Mouse (Mus musculus) kidney, postnatal 0 days (tissue): Measurements from ENCODE around the gene C3ar1. TPM values are rescaled to one million over a fixed set of nuclear protein-coding genes. Genes with fewer than 3 reads are reported as not detected.

Experiments
- ATAC-seq: fragments of 200-750 bp; cut with Nextera tagmentation; replicated peaks from 2 replicates; pipeline ENCODE4 v1.8.0; 2017; ENCODE audit warnings: low read depth, moderate number of reproducible peaks, moderate TSS enrichment, moderate library complexity; ENCODE audit not compliant: low FRiP score
- DNase-seq: peaks from one replicate; pipeline ENCODE4 v3.0.0-alpha.2; 2016; ENCODE audit warnings: low spot score
- H3K27ac ChIP-seq: fragments of 300-500 bp; sonication (generic); 2 replicates; pipeline ENCODE4 v1.5.1; 2014; ENCODE audit warnings: mild to moderate bottlenecking
- H3K27me3 ChIP-seq: fragments of 300-500 bp; sonication (generic); 2 replicates; pipeline ENCODE4 v1.6.1; 2014; ENCODE audit warnings: low read length, mixed read lengths; ENCODE audit not compliant: insufficient read depth
- H3K36me3 ChIP-seq: fragments of 300-500 bp; sonication (generic); 2 replicates; pipeline ENCODE4 v1.6.1; 2014; ENCODE audit warnings: low read length, mixed read lengths; ENCODE audit not compliant: insufficient read depth
- H3K4me1 ChIP-seq: fragments of 300-500 bp; sonication (generic); replicated peaks from 2 replicates; pipeline ENCODE4 v1.6.1; 2014; ENCODE audit warnings: antibody characterized with exemption, low read length, mixed read lengths; ENCODE audit not compliant: insufficient read depth
- H3K4me2 ChIP-seq: fragments of 300-500 bp; sonication (generic); 2 replicates; pipeline ENCODE4 v1.6.1; 2014; ENCODE audit warnings: mild to moderate bottlenecking, low read length, moderate library complexity, mixed read lengths
- H3K4me3 ChIP-seq: fragments of 300-500 bp; sonication (generic); replicated peaks from 2 replicates; pipeline ENCODE4 v1.5.1; 2014; ENCODE audit warnings: low read depth, low read length
- H3K9ac ChIP-seq: fragments of 300-500 bp; sonication (generic); 2 replicates; pipeline ENCODE4 v1.6.1; 2014; ENCODE audit warnings: low read depth, low read length
- H3K9me3 ChIP-seq: fragments of 300-500 bp; sonication (generic); replicated peaks from 2 replicates; pipeline ENCODE4 v1.6.1; 2016; ENCODE audit warnings: low read length, inconsistent platforms, mixed read lengths
- CTCF ChIP-seq: IDR thresholded peaks from 2 replicates; pipeline ENCODE4 v1.5.1; 2016; ENCODE audit warnings: antibody characterized with exemption, low read depth, mild to moderate bottlenecking, moderate library complexity
- WGBS: fragments of 180-500 bp; shearing (Covaris S2); extraction: QIAGEN DNeasy Blood & Tissue Kit; methylation state at CpG from one replicate; pipeline ENCODE4 v1.1.7; 2014; 5-methylcytosine and 5-hydroxymethylcytosine counted together
- polyA plus RNA-seq: library from polyadenylated mRNA; unstranded; fragments of >200 nt; fragmentation: Nextera tagmentation; extraction: Ambion mirVana; gene quantifications from 2 replicates; pipeline ENCODE4 v1.2.1, GENCODE M21; 2015

The C3ar1 gene
- polyA plus RNA-seq, 1 experiment from 2014 or later: 2.1 TPM

GRCm38 (mm10) chr6:122879141-122879735 lies 23.3 kb upstream of the C3ar1 start:
- no peak overlapping the region for H3K4me2 ChIP-seq
- no peak for TF ChIP-seq CTCF
- H3K4me1 ChIP-seq: peaks cover 2% of the 10 kb centered on the region; the same call in 1 of the 2 replicates
- no peaks in the 10 kb centered on the region for H3K9me3 ChIP-seq
- peaks cover 33% of the 10 kb centered on the region for H3K36me3 ChIP-seq
- no peak overlapping the region for H3K9ac ChIP-seq
- WGBS: 89% methylated on average over 7 of the region's 7 CpGs
- DNase-seq: no peak
- no peaks in the 10 kb centered on the region for H3K27me3 ChIP-seq
- H3K27ac ChIP-seq: no peak overlapping the region
- H3K4me3 ChIP-seq: no peak overlapping the region
- ATAC-seq: no peak

- H3K4me3 ChIP-seq: peak overlapping the region; percentile 95
- H3K27ac ChIP-seq: peak overlapping the region; percentile 86
- peaks cover 2% of the 10 kb centered on the region; the same call in 1 of the 2 replicates for H3K4me1 ChIP-seq
- no peak for TF ChIP-seq CTCF
- DNase-seq (peak; percentile 58), ATAC-seq (peak; percentile 70)
- peak overlapping the region; percentile 64 for H3K4me2 ChIP-seq
- 0 out of 2 replicates have a peak, but pooled peaks cover 3% of the 10 kb centered on the region for H3K36me3 ChIP-seq
- H3K9me3 ChIP-seq: no peaks in the 10 kb centered on the region
- peak overlapping the region; percentile 96 for H3K9ac ChIP-seq
- no peaks in the 10 kb centered on the region for H3K27me3 ChIP-seq
- under 1% methylated on average over 31 of the region's 31 CpGs for WGBS
Measured at GRCm38 (mm10) chr6:122874720-122875389, 18.9 kb upstream of the C3ar1 start.

GRCm38 (mm10) chr6:122873871-122874719 lies 18.1 kb upstream of the C3ar1 start, which contains the start of gene Necap1:
Gene Necap1, plus strand, starts transcription at chr6:122874474.
- peak within 1 kb of the TSS; percentile 95 for H3K4me3 ChIP-seq
- peak; percentile 81 for TF ChIP-seq CTCF
- peak within 1 kb of the TSS; percentile 96 for H3K9ac ChIP-seq
- DNase-seq (peak; percentile 98), ATAC-seq (peak; percentile 97)
- 8% methylated on average over 43 of the region's 43 CpGs for WGBS
- H3K36me3 ChIP-seq: 0 out of 2 replicates have a peak, but pooled peaks cover 3% of the 10 kb centered on the region
- peak within 1 kb of the TSS; percentile 86 for H3K27ac ChIP-seq
- H3K9me3 ChIP-seq: no peaks in the 10 kb centered on the region
- peak within 1 kb of the TSS; percentile 64 for H3K4me2 ChIP-seq
- H3K4me1 ChIP-seq: peaks cover 2% of the 10 kb centered on the region; the same call in 1 of the 2 replicates
- no peaks in the 10 kb centered on the region for H3K27me3 ChIP-seq

- no peak for TF ChIP-seq CTCF
- H3K27ac ChIP-seq: no peak overlapping the region
- H3K9me3 ChIP-seq: no peaks in the 10 kb centered on the region
- DNase-seq (no peak), ATAC-seq (no peak)
- H3K36me3 ChIP-seq: no peaks in the 10 kb centered on the region
- H3K27me3 ChIP-seq: no peaks in the 10 kb centered on the region
- H3K4me2 ChIP-seq: no peak overlapping the region
- no peak overlapping the region for H3K4me3 ChIP-seq
- no peak overlapping the region for H3K9ac ChIP-seq
- 89% methylated on average over 5 of the region's 5 CpGs for WGBS
- peaks cover 2% of the 10 kb centered on the region; the same call in 1 of the 2 replicates for H3K4me1 ChIP-seq
Measured at GRCm38 (mm10) chr6:122872800-122873199, 16.8 kb upstream of the C3ar1 start.

- no peaks in the 10 kb centered on the region for H3K9me3 ChIP-seq
- DNase-seq (no peak), ATAC-seq (no peak)
- 75% methylated on average over 11 of the region's 11 CpGs for WGBS
- no peaks in the 10 kb centered on the region for H3K36me3 ChIP-seq
- H3K27ac ChIP-seq: no peak overlapping the region
- no peak overlapping the region for H3K4me2 ChIP-seq
- TF ChIP-seq CTCF: no peak
- H3K27me3 ChIP-seq: no peaks in the 10 kb centered on the region
- H3K4me3 ChIP-seq: no peak overlapping the region
- no peaks in the 10 kb centered on the region for H3K4me1 ChIP-seq
- no peak overlapping the region for H3K9ac ChIP-seq
Measured at GRCm38 (mm10) chr6:122869846-122870245, 13.9 kb upstream of the C3ar1 start.

- Histone ChIP-seq H3K4me1 (no peaks in the 10 kb centered on the region), H3K27me3 (no peaks in the 10 kb centered on the region), H3K27ac (no peak overlapping the region), H3K36me3 (no peaks in the 10 kb centered on the region), H3K4me3 (no peak overlapping the region), H3K9ac (no peak overlapping the region), H3K4me2 (no peak overlapping the region), H3K9me3 (no peaks in the 10 kb centered on the region)
- TF ChIP-seq CTCF: peak; percentile 62
- no peak for ATAC-seq
- WGBS: 52% methylated on average over 4 of the region's 4 CpGs
- DNase-seq: peak; percentile 32
Measured at GRCm38 (mm10) chr6:122867914-122868313, 12.0 kb upstream of the C3ar1 start.
